Mouse (Mus musculus): ENCODE data around the gene Pcsk1n.

- peak; percentile 44; the same call in 1 of the 2 replicates for TF ChIP-seq CTCF (IDR thresholded peaks at IDR 0.05; ENCODE audit: low read depth)
- no peak for TF ChIP-seq EP300 (IDR thresholded peaks at IDR 0.05; ENCODE audit: low read depth)
These were observed 35.6 kb upstream of the Pcsk1n start, which contains the start of gene Slc35a2 for GRCm38 (mm10) chrX:7883841-7884567.
